Mouse (Mus musculus): Measurements from ENCODE around the gene Xaf1. TPM values are rescaled to one million over a fixed set of nuclear protein-coding genes. Genes with fewer than 3 reads are reported as not detected.

Xaf1 gene
- 1 to 10 TPM; 7.6 to 7.7 TPM for total RNA-seq (2021)

GRCm38 (mm10) chr11:72301334-72301733, at the start of gene Xaf1:
TSS of gene Xaf1 (plus strand) at chr11:72301629.
- DNase-seq, result peak; percentile 73

- no peak for DNase-seq
Observed at GRCm38 (mm10) chr11:72255629-72256028, 45.8 kb upstream of the Xaf1 start.

GRCm38 (mm10) chr11:72256441-72256840, 45.0 kb upstream of the Xaf1 start:
- no peak for DNase-seq

- DNase-seq, result peak; percentile 7
Observed at GRCm38 (mm10) chr11:72265483-72265882, 35.9 kb upstream of the Xaf1 start.

- peak; percentile 65 for DNase-seq
Observed at GRCm38 (mm10) chr11:72266207-72266959, 35.0 kb upstream of the Xaf1 start.

- peak; percentile 7 for DNase-seq
Observed at GRCm38 (mm10) chr11:72266960-72267560, 34.4 kb upstream of the Xaf1 start, which contains the start of gene Slc13a5. TSS of gene Slc13a5 (minus strand) at chr11:72267222.

GRCm38 (mm10) chr11:72271761-72272160, 29.7 kb upstream of the Xaf1 start:
- DNase-seq, result no peak

- DNase-seq, result no peak
Observed at GRCm38 (mm10) chr11:72273341-72273740, 28.1 kb upstream of the Xaf1 start.

GRCm38 (mm10) chr11:72281143-72281851, 20.1 kb upstream of the Xaf1 start:
- no peak for DNase-seq

- no peak for DNase-seq
Observed at GRCm38 (mm10) chr11:72281852-72282400, 19.5 kb upstream of the Xaf1 start.

GRCm38 (mm10) chr11:72283486-72284224, 17.8 kb upstream of the Xaf1 start:
- DNase-seq, result no peak

GRCm38 (mm10) chr11:72284532-72285182, 16.8 kb upstream of the Xaf1 start:
- DNase-seq, result no peak

GRCm38 (mm10) chr11:72285971-72286480, 15.4 kb upstream of the Xaf1 start:
- no peak for DNase-seq

GRCm38 (mm10) chr11:72286651-72287050, 14.8 kb upstream of the Xaf1 start:
- no peak for DNase-seq

- no peak for DNase-seq
Observed at GRCm38 (mm10) chr11:72287126-72287525, 14.3 kb upstream of the Xaf1 start.

GRCm38 (mm10) chr11:72287543-72287942, 13.9 kb upstream of the Xaf1 start:
- DNase-seq, result no peak

GRCm38 (mm10) chr11:72293116-72293515, 8.3 kb upstream of the Xaf1 start:
- no peak for DNase-seq

GRCm38 (mm10) chr11:72302230-72302629, 801 bp downstream of the Xaf1 start:
- DNase-seq, result peak; percentile 68

- DNase-seq, result no peak
Observed at GRCm38 (mm10) chr11:72307461-72307860, 6.0 kb downstream of the Xaf1 start.

- no peak for DNase-seq
Observed at GRCm38 (mm10) chr11:72308982-72309381, 7.6 kb downstream of the Xaf1 start.

GRCm38 (mm10) chr11:72310491-72310890, 9.1 kb downstream of the Xaf1 start:
- DNase-seq, result no peak

All from heart, postnatal 4 days (tissue).